20 mouse cellular contexts compared by ENCODE assay signal in the genomic region with DNA sequence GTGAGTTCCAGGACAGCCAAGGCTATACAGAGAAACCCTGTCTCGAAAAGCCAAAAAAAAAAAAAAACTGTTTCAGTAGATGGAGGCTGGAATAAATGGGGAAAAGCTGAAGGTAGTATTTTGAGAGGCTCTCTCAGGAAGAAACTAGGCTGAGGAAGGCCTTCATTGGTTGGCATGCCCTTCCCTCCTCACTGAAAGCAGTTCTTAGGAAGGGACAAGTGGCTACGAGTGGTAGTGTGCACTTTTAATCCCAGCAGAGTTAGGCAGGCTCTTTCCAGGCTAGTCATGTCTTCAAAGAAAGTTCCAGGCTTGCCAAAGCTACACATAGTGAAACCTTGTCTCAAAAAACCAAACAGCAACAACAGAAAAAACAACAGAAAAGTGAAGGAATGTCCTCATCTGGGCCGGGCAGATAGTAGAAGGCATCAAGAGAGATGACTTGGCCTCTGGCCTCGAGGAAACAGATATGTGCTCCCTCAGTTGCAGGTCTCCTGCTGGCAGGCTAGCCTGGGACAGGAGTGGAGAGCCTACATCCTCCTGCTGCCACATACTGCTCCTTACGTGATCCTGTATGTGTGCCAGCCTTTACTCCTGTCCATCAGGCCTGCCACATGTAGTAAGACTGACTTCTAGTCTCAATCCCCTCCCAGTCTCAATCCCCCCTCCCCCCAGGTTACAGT. TPM values are rescaled to one million over a fixed set of nuclear protein-coding genes. Genes with fewer than 3 reads are reported as not detected.
DNase-seq lines count a peak whose midpoint lies in the region; ATAC-seq lines count a peak whose summit lies in the region.
"Had no signal": no experiment of that assay in that cellular context is flagged by ENCODE, and none has a peak within 500 bp of the region (broad histone marks: within the 10 kb centered on the region; RNA-seq: fewer than 3 reads in every experiment).

No protein-coding gene starts in this region.

- no peaks in the 10 kb centered on the region for H3K27me3 ChIP-seq in liver, embryonic 11.5 days (replicated peaks; ENCODE audit: control insufficient read depth, insufficient read depth, low read length)
- no peaks in the 10 kb centered on the region for H3K27me3 ChIP-seq in megakaryocyte, embryonic 14.5 days (replicated peaks)
- H3K27me3 ChIP-seq in midbrain, embryonic 10.5 days (ENCODE audit: low read depth, poor library complexity, severe bottlenecking), result no peaks in the 10 kb centered on the region
- H3K27me3 ChIP-seq in intestine, embryonic 16.5 days (replicated peaks; ENCODE audit: control insufficient read depth, insufficient read depth, low read length), result no peaks in the 10 kb centered on the region
- H3K27me3 ChIP-seq: embryonic facial prominence, embryonic 13.5 days; forebrain, embryonic 13.5 days; heart, embryonic 13.5 days; hindbrain, embryonic 12.5 days had no signal

- H3K9ac ChIP-seq in liver, embryonic 11.5 days (ENCODE audit: low read depth, low read length), result no peak overlapping the region
- H3K9ac ChIP-seq in intestine, embryonic 16.5 days (ENCODE audit: low read depth, low read length), result no peak overlapping the region
- H3K9ac ChIP-seq: embryonic facial prominence, embryonic 13.5 days; forebrain, embryonic 13.5 days; forebrain, postnatal 0 days; heart, embryonic 13.5 days; hindbrain, embryonic 12.5 days had no signal

- no peaks in the 10 kb centered on the region for H3K9me3 ChIP-seq in liver, embryonic 11.5 days (ENCODE audit: control insufficient read depth, low read length)
- H3K9me3 ChIP-seq in megakaryocyte, embryonic 14.5 days, result no peaks in the 10 kb centered on the region
- H3K9me3 ChIP-seq in midbrain, embryonic 10.5 days (replicated peaks), result no peaks in the 10 kb centered on the region
- H3K9me3 ChIP-seq in intestine, embryonic 16.5 days (ENCODE audit: control insufficient read depth, low read length), result no peaks in the 10 kb centered on the region
- H3K9me3 ChIP-seq: embryonic facial prominence, embryonic 13.5 days; forebrain, embryonic 13.5 days; heart, embryonic 13.5 days; hindbrain, embryonic 12.5 days had no signal

- H3K4me3 ChIP-seq in liver, embryonic 11.5 days (ENCODE audit: low read depth, low read length), result no peak overlapping the region
- peak overlapping the region; percentile 29 for H3K4me3 ChIP-seq in megakaryocyte, embryonic 14.5 days (replicated peaks)
- no peak overlapping the region for H3K4me3 ChIP-seq in midbrain, embryonic 10.5 days
- no peak overlapping the region for H3K4me3 ChIP-seq in intestine, embryonic 16.5 days (ENCODE audit: low read length)
- H3K4me3 ChIP-seq: embryonic facial prominence, embryonic 13.5 days; forebrain, embryonic 13.5 days; gastrocnemius, adult 2 months; heart, embryonic 13.5 days; hindbrain, embryonic 12.5 days had no signal

- WGBS in liver, embryonic 11.5 days, result 70% methylated on average over 5 of the region's 5 CpGs
- 74% methylated on average over 5 of the region's 5 CpGs for WGBS in midbrain, embryonic 10.5 days
- 81% methylated on average over 5 of the region's 5 CpGs for WGBS in intestine, embryonic 16.5 days

- no peak overlapping the region for H3K4me2 ChIP-seq in liver, embryonic 11.5 days
- no peak overlapping the region for H3K4me2 ChIP-seq in intestine, embryonic 16.5 days (ENCODE audit: low read depth, low read length)
- H3K4me2 ChIP-seq: embryonic facial prominence, embryonic 13.5 days; forebrain, embryonic 13.5 days; heart, embryonic 13.5 days; hindbrain, embryonic 12.5 days had no signal

- H3K4me1 ChIP-seq in liver, embryonic 11.5 days (replicated peaks; ENCODE audit: control insufficient read depth, insufficient read depth, low read length), result peaks cover 15% of the 10 kb centered on the region
- peaks cover 62% of the 10 kb centered on the region for H3K4me1 ChIP-seq in megakaryocyte, embryonic 14.5 days
- H3K4me1 ChIP-seq in midbrain, embryonic 10.5 days, result peaks cover 50% of the 10 kb centered on the region
- 0 out of 2 replicates have a peak, but pooled peaks cover 3% of the 10 kb centered on the region for H3K4me1 ChIP-seq in intestine, embryonic 16.5 days (ENCODE audit: control insufficient read depth, insufficient read depth, low read length)

- ATAC-seq in liver, embryonic 11.5 days (replicated peaks; ENCODE audit: low FRiP score), result 0 out of 2 replicates have a peak, but pooled peaks have one; percentile 45
- ATAC-seq in megakaryocyte, adult 5-6 weeks (ENCODE audit: poor library complexity, severe bottlenecking), result no peak
- no peak for ATAC-seq in intestine, embryonic 16.5 days
- ATAC-seq: forebrain, embryonic 13.5 days; forebrain, postnatal 0 days had no signal

- no peak for DNase-seq in liver, embryonic 11.5 days (ENCODE audit: low spot score)
- DNase-seq in liver, result no peak
- DNase-seq in lung, postnatal 25 days (ENCODE audit: low spot score), result peak; percentile 62
- DNase-seq in midbrain, embryonic 10.5 days (ENCODE audit: low spot score), result no peak
- no peak for DNase-seq in cerebellum, postnatal 14 days
- DNase-seq: adrenal gland, postnatal 10 days; cerebellum, adult 11 months; cerebellum, adult 8-10 months; cerebellum, postnatal 25 days; forebrain, postnatal 0 days; gastrocnemius, adult 2 months; gastrocnemius, postnatal 25 days; heart, postnatal 4 days had no signal

- H3K36me3 ChIP-seq in liver, embryonic 11.5 days (ENCODE audit: control insufficient read depth, insufficient read depth, low read length), result no peaks in the 10 kb centered on the region
- peaks cover 37% of the 10 kb centered on the region for H3K36me3 ChIP-seq in megakaryocyte, embryonic 14.5 days (replicated peaks; ENCODE audit: low read length)
- peaks cover 15% of the 10 kb centered on the region for H3K36me3 ChIP-seq in midbrain, embryonic 10.5 days
- no peaks in the 10 kb centered on the region for H3K36me3 ChIP-seq in intestine, embryonic 16.5 days (ENCODE audit: control insufficient read depth, insufficient read depth, low read length)

- no peak overlapping the region; the same call in 1 of the 2 replicates for H3K27ac ChIP-seq in liver, embryonic 11.5 days (ENCODE audit: low read depth, low read length)
- no peak overlapping the region for H3K27ac ChIP-seq in midbrain, embryonic 10.5 days (replicated peaks)
- no peak overlapping the region for H3K27ac ChIP-seq in intestine, embryonic 16.5 days (ENCODE audit: low read length)
- H3K27ac ChIP-seq: embryonic facial prominence, embryonic 13.5 days; forebrain, embryonic 13.5 days; heart, embryonic 13.5 days; hindbrain, embryonic 12.5 days had no signal

RNA-seq across cellular contexts. Expression of a gene that starts 8.3 kb away (rescaled TPM):
- polyA plus RNA-seq in liver, embryonic 11.5 days (2014; fragmentation: Nextera tagmentation; extraction: Ambion mirVana), result 51.3 and 54.7 TPM in 2 replicates
- 8.3 and 18.4 TPM in 2 replicates for polyA plus RNA-seq in megakaryocyte, embryonic 14.5 days (2012; ENCODE audit: insufficient read depth, low replicate concordance)
- total RNA-seq in megakaryocyte, adult 5-6 weeks (2015), result 3.2 and 8.3 TPM in 2 replicates
- total RNA-seq in megakaryocyte, adult 5-6 weeks (2017), result 12.2 and 18.4 TPM in 2 replicates
- polyA plus RNA-seq in midbrain, embryonic 10.5 days (2016; fragmentation: Nextera tagmentation; extraction: Ambion mirVana), result 54.7 and 56.3 TPM in 2 replicates
- polyA plus RNA-seq in intestine, embryonic 16.5 days (2015; fragmentation: Nextera tagmentation; extraction: Ambion mirVana), result 52.7 and 53.3 TPM in 2 replicates
